Mouse (Mus musculus): Measurements from ENCODE around the gene Kcnma1.

The Kcnma1 gene

GRCm38 (mm10) chr14:24014391-24014790 lies at the start of gene Kcnma1:
Gene Kcnma1, minus strand, starts transcription at chr14:24014491.
- DNase-seq (ENCODE audit: low read depth, low spot score), result no peak

- no peak for DNase-seq (ENCODE audit: low read depth, low spot score)
Measured at GRCm38 (mm10) chr14:24059747-24060146, 45.5 kb upstream of the Kcnma1 start.

- DNase-seq (ENCODE audit: low read depth, low spot score), result no peak
Measured at GRCm38 (mm10) chr14:24059287-24059686, 45.0 kb upstream of the Kcnma1 start.

- no peak for DNase-seq (ENCODE audit: low read depth, low spot score)
Measured at GRCm38 (mm10) chr14:24051821-24052220, 37.5 kb upstream of the Kcnma1 start.

GRCm38 (mm10) chr14:24036609-24037008 lies 22.3 kb upstream of the Kcnma1 start:
- DNase-seq (ENCODE audit: low read depth, low spot score), result no peak

GRCm38 (mm10) chr14:24036208-24036535 lies 21.9 kb upstream of the Kcnma1 start:
- DNase-seq (ENCODE audit: low read depth, low spot score), result no peak

GRCm38 (mm10) chr14:24035486-24036207 lies 21.4 kb upstream of the Kcnma1 start:
- no peak for DNase-seq (ENCODE audit: low read depth, low spot score)

- no peak for DNase-seq (ENCODE audit: low read depth, low spot score)
Measured at GRCm38 (mm10) chr14:24032876-24033389, 18.6 kb upstream of the Kcnma1 start.

- no peak for DNase-seq (ENCODE audit: low read depth, low spot score)
Measured at GRCm38 (mm10) chr14:24032201-24032600, 17.9 kb upstream of the Kcnma1 start.

- DNase-seq (ENCODE audit: low read depth, low spot score), result no peak
Measured at GRCm38 (mm10) chr14:24020718-24021117, 6.4 kb upstream of the Kcnma1 start.

GRCm38 (mm10) chr14:24009978-24010377 lies 4.3 kb downstream of the Kcnma1 start:
- no peak for DNase-seq (ENCODE audit: low read depth, low spot score)

GRCm38 (mm10) chr14:24008252-24008651 lies 6.0 kb downstream of the Kcnma1 start:
- no peak for DNase-seq (ENCODE audit: low read depth, low spot score)

- no peak for DNase-seq (ENCODE audit: low read depth, low spot score)
Measured at GRCm38 (mm10) chr14:24006276-24006675, 8.0 kb downstream of the Kcnma1 start.

- no peak for DNase-seq (ENCODE audit: low read depth, low spot score)
Measured at GRCm38 (mm10) chr14:24004471-24005271, 9.6 kb downstream of the Kcnma1 start.

GRCm38 (mm10) chr14:24003450-24004381 lies 10.6 kb downstream of the Kcnma1 start:
- DNase-seq (ENCODE audit: low read depth, low spot score), result no peak

GRCm38 (mm10) chr14:24002647-24003046 lies 11.6 kb downstream of the Kcnma1 start:
- no peak for DNase-seq (ENCODE audit: low read depth, low spot score)

- DNase-seq (ENCODE audit: low read depth, low spot score), result no peak
Measured at GRCm38 (mm10) chr14:23997912-23998311, 16.4 kb downstream of the Kcnma1 start.

GRCm38 (mm10) chr14:23995831-23996230 lies 18.5 kb downstream of the Kcnma1 start:
- no peak for DNase-seq (ENCODE audit: low read depth, low spot score)

- no peak for DNase-seq (ENCODE audit: low read depth, low spot score)
Measured at GRCm38 (mm10) chr14:23990871-23991270, 23.4 kb downstream of the Kcnma1 start.

- no peak for DNase-seq (ENCODE audit: low read depth, low spot score)
Measured at GRCm38 (mm10) chr14:23989696-23990095, 24.6 kb downstream of the Kcnma1 start.

- DNase-seq (ENCODE audit: low read depth, low spot score), result no peak
Measured at GRCm38 (mm10) chr14:23982205-23982604, 32.1 kb downstream of the Kcnma1 start.

- no peak for DNase-seq (ENCODE audit: low read depth, low spot score)
Measured at GRCm38 (mm10) chr14:23974685-23975084, 39.6 kb downstream of the Kcnma1 start.
